ENCODE assay signal across 18 mouse cellular contexts in the genomic region with DNA sequence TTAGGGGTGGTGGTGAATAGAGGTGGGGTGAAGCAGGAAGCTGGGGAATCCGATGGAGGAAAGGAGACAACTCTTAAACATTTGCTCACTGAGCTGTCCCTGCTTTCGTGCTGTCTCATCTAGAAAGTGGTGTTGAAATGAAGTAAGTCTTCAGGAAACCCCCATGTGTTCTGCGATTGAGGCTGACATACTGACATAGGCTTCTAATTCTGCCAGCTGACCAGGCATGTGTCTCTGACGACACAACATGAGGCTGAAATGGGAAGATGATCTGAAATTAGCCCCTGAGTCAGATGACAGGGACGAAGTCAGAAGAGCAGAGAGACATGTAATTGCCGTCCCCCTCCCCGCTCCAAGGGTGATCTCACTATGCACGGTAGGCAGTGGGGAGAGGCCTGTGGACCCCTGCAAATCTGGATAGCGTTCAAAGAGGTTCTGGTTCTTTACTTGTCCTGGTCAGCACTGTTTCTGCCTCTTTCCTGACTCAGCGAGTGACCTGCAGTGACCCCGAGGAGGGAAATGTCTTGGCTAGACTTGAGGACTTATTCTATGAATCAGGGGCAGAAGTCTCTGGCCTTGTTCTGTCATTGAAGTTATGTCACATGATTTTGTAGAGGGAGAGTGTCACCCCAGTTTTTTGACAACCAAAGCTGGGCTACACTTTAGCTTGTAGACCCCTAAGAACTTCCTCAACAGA.
DNase-seq lines count a peak whose midpoint lies in the region; ATAC-seq and TF ChIP-seq lines count a peak whose summit lies in the region.
"Had no signal": no experiment of that assay in that cellular context is flagged by ENCODE, and none has a peak within 500 bp of the region (broad histone marks: within the 10 kb centered on the region; RNA-seq: fewer than 3 reads in every experiment).

No protein-coding gene starts in this region.

- H3K36me3 ChIP-seq in kidney, adult 2 months (ENCODE audit: control insufficient read depth, insufficient read depth, low read length), result no peaks in the 10 kb centered on the region
- no peaks in the 10 kb centered on the region for H3K36me3 ChIP-seq in kidney, embryonic 16.5 days (ENCODE audit: insufficient read depth, low read length)
- no peaks in the 10 kb centered on the region for H3K36me3 ChIP-seq in lung, embryonic 16.5 days (ENCODE audit: control insufficient read depth, insufficient read depth, low read length)
- H3K36me3 ChIP-seq in forebrain, postnatal 0 days (ENCODE audit: insufficient read depth), result no peaks in the 10 kb centered on the region
- H3K36me3 ChIP-seq: hindbrain, embryonic 15.5 days; limb, embryonic 13.5 days; neural tube, embryonic 13.5 days had no signal

- no peak overlapping the region for H3K4me2 ChIP-seq in kidney, embryonic 16.5 days (replicated peaks; ENCODE audit: low read depth, low read length)
- H3K4me2 ChIP-seq in lung, embryonic 16.5 days (ENCODE audit: low read depth, low read length), result no peak overlapping the region
- H3K4me2 ChIP-seq in forebrain, postnatal 0 days (ENCODE audit: low read depth), result no peak overlapping the region
- H3K4me2 ChIP-seq: hindbrain, embryonic 15.5 days; limb, embryonic 13.5 days; lung, embryonic 14.5 days; neural tube, embryonic 13.5 days had no signal

- no peak for ATAC-seq in kidney, embryonic 16.5 days (ENCODE audit: low FRiP score, low TSS enrichment)
- no peak for ATAC-seq in lung, embryonic 16.5 days (ENCODE audit: low read depth)
- peak; percentile 47 for ATAC-seq in inflammation-experienced regulatory T-cells, adult 6 months
- ATAC-seq in forebrain, postnatal 0 days, result no peak
- ATAC-seq: forebrain, embryonic 14.5 days had no signal

- no peaks in the 10 kb centered on the region for H3K27me3 ChIP-seq in kidney, adult 2 months (replicated peaks; ENCODE audit: control insufficient read depth, insufficient read depth, low read length)
- no peaks in the 10 kb centered on the region for H3K27me3 ChIP-seq in kidney, embryonic 16.5 days (ENCODE audit: insufficient read depth, low read length)
- no peaks in the 10 kb centered on the region for H3K27me3 ChIP-seq in lung, embryonic 16.5 days (ENCODE audit: control insufficient read depth, insufficient read depth, low read depth, low read length)
- H3K27me3 ChIP-seq in forebrain, postnatal 0 days (ENCODE audit: insufficient read depth, low read length), result no peaks in the 10 kb centered on the region
- H3K27me3 ChIP-seq: hindbrain, embryonic 15.5 days; limb, embryonic 13.5 days; neural tube, embryonic 13.5 days had no signal

- TF ChIP-seq CTCF in kidney, adult 2 months (conservative IDR thresholded peaks at IDR 0.05; ENCODE audit: insufficient read depth, insufficient read length, low read depth, low read length), result no peak
- no peak for TF ChIP-seq CTCF in forebrain, postnatal 0 days (IDR thresholded peaks at IDR 0.05; ENCODE audit: low read depth)

- peaks cover 3% of the 10 kb centered on the region for H3K9me3 ChIP-seq in kidney, embryonic 16.5 days (ENCODE audit: low read length)
- no peaks in the 10 kb centered on the region for H3K9me3 ChIP-seq in lung, embryonic 16.5 days (ENCODE audit: control insufficient read depth, low read length)
- H3K9me3 ChIP-seq in forebrain, postnatal 0 days (ENCODE audit: low read length), result no peaks in the 10 kb centered on the region
- H3K9me3 ChIP-seq: hindbrain, embryonic 15.5 days; limb, embryonic 13.5 days; neural tube, embryonic 13.5 days had no signal

- peak overlapping the region; percentile 11; the same call in 1 of the 2 replicates for H3K27ac ChIP-seq in kidney, adult 2 months (ENCODE audit: insufficient read depth, low read depth, low read length)
- H3K27ac ChIP-seq in kidney, embryonic 16.5 days (ENCODE audit: low read length), result no peak overlapping the region
- H3K27ac ChIP-seq in lung, embryonic 16.5 days (ENCODE audit: low read length), result peak overlapping the region; percentile 32; the same call in 1 of the 2 replicates
- H3K27ac ChIP-seq in forebrain, postnatal 0 days (ENCODE audit: low read depth, low read length), result no peak overlapping the region
- H3K27ac ChIP-seq: gastrocnemius, adult 2 months; hindbrain, embryonic 15.5 days; left cerebral cortex, adult 2 months; limb, embryonic 13.5 days; neural tube, embryonic 13.5 days had no signal

- no peak overlapping the region for H3K9ac ChIP-seq in kidney, embryonic 16.5 days (replicated peaks; ENCODE audit: low read length)
- H3K9ac ChIP-seq in lung, embryonic 16.5 days (ENCODE audit: low read length), result no peak overlapping the region
- H3K9ac ChIP-seq in forebrain, postnatal 0 days, result no peak overlapping the region
- H3K9ac ChIP-seq: hindbrain, embryonic 15.5 days; limb, embryonic 13.5 days; lung, embryonic 14.5 days; neural tube, embryonic 13.5 days had no signal

- peak; percentile 78 for DNase-seq in kidney, adult 2 months
- no peak for DNase-seq in lung, adult 18-20 months
- DNase-seq in adipocyte (ENCODE audit: low spot score), result peak; percentile 15
- DNase-seq in forebrain, postnatal 0 days, result no peak
- no peak for DNase-seq in urinary bladder, postnatal 14 days (ENCODE audit: low spot score)
- DNase-seq: cerebellum, postnatal 10 days; gastrocnemius, adult 2 months; heart, postnatal 10 days; lung, embryonic 14.5 days; thymus, postnatal 14 days had no signal

- H3K4me3 ChIP-seq in kidney, adult 2 months (ENCODE audit: insufficient read depth, low read depth, low read length), result no peak overlapping the region
- H3K4me3 ChIP-seq in kidney, embryonic 16.5 days (ENCODE audit: low read length), result no peak overlapping the region
- no peak overlapping the region for H3K4me3 ChIP-seq in lung, embryonic 16.5 days (ENCODE audit: low read length)
- H3K4me3 ChIP-seq in forebrain, postnatal 0 days (ENCODE audit: low read depth, low read length), result no peak overlapping the region
- H3K4me3 ChIP-seq: gastrocnemius, adult 2 months; hindbrain, embryonic 15.5 days; left cerebral cortex, adult 2 months; limb, embryonic 13.5 days; neural tube, embryonic 13.5 days had no signal

- TF ChIP-seq POLR2A in kidney, adult 2 months (IDR thresholded peaks at IDR 0.05; ENCODE audit: low read depth, low read length), result no peak

- peaks cover 42% of the 10 kb centered on the region for H3K4me1 ChIP-seq in kidney, adult 2 months (ENCODE audit: control insufficient read depth, insufficient read depth, low read length)
- peaks cover 44% of the 10 kb centered on the region for H3K4me1 ChIP-seq in kidney, embryonic 16.5 days (ENCODE audit: insufficient read depth, low read length)
- peaks cover 22% of the 10 kb centered on the region for H3K4me1 ChIP-seq in lung, embryonic 16.5 days (replicated peaks; ENCODE audit: control insufficient read depth, insufficient read depth, low read length)
- H3K4me1 ChIP-seq in forebrain, postnatal 0 days (ENCODE audit: insufficient read depth), result no peaks in the 10 kb centered on the region

- WGBS in kidney, adult 2 months, result 72% methylated on average over 11 of the region's 11 CpGs
- 85% methylated on average over 11 of the region's 11 CpGs for WGBS in kidney, embryonic 16.5 days
- WGBS in lung, embryonic 16.5 days, result 75% methylated on average over 11 of the region's 11 CpGs
- WGBS in forebrain, postnatal 0 days, result 90% methylated on average over 11 of the region's 11 CpGs

Comparison
In these comparisons a context has a peak if more than half of its experiments do, and no peak if none do; other contexts are left out.
1. H3K27ac ChIP-seq: peak in kidney, adult 2 months (single experiment) and lung, embryonic 16.5 days (single experiment); none in kidney, embryonic 16.5 days (single experiment) and forebrain, postnatal 0 days (single experiment).
2. DNase-seq: peak in kidney, adult 2 months (single experiment) and adipocyte (single experiment); none in lung, adult 18-20 months (0 of 2), forebrain, postnatal 0 days (single experiment) and urinary bladder, postnatal 14 days (single experiment).